Mouse (Mus musculus) spleen, adult 12 weeks (tissue): Measurements from ENCODE around the gene Vmn1r18.
"Not testable (repeated sequence)": the region's sequence is repeated elsewhere in the genome, so short reads cannot be mapped to it uniquely, and the experiment has no call there.

Source experiments
- DNase-seq: peaks from one replicate; pipeline ENCODE4 v3.0.0; 2022; ENCODE audit warnings: low spot score

Gene Vmn1r18

DNA sequence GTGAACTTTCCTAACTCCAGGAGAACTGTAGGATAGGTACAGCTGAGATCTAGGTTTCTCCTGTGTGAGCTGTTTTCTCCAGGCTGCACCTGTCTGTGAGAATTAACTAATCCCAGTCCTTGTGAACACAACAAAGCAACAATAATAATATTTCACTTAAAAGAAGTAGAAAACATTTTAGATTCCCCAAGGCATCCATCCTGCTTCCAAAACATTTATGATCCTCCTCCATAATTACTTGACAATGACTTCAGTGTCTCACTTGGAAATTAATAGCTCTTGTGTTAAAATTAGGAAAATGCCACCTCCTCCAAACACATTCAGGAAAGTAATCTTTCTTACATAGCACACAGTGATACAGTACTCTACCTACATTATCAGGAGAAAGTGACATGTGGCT lies at the start of gene Vmn1r18:
Vmn1r18 (minus strand) TSS at position 101 of the 400 bp plus-strand sequence.
- DNase-seq = no peak

DNA sequence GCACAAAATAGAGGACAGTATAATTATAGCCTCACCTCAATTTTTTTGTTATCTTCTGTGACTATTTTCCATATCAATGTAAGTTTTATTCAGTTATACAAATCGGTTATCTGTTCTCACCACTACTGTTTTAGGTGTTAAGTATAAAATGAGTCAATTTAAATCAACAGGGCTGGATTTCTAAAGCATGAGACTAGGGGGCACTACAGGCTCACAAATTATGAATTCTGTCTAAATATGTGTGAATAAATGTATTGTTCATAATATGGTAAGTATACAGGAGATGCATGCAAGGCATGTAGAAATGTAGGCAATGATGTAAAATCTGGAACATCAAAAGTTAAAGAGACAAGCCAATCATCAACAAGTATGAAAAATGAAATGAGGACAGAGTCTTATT lies 35.6 kb upstream of the Vmn1r18 start:
- no peak for DNase-seq

DNA sequence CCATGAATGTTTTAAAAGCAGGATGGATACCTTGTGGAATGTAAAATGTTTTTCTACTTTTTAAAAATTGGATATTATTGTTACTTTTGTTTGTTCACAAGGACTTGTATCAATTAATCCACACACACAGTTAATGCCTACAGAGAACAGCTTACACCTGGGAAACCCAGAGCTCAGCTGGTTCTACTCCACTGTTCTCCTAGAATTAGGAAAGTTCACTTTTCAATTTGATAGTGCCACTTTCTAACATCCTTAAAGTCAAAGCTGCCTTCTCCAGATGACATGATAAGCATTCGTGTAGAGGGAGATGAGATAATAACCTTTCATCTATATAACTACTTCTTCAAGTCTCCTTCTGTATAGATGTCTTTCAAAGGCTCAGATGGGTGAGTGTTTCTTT lies 33.0 kb upstream of the Vmn1r18 start, which contains the start of gene Vmn1r20:
Vmn1r20 (plus strand) TSS at position 301 of the 400 bp plus-strand sequence.
- DNase-seq = no peak

DNA sequence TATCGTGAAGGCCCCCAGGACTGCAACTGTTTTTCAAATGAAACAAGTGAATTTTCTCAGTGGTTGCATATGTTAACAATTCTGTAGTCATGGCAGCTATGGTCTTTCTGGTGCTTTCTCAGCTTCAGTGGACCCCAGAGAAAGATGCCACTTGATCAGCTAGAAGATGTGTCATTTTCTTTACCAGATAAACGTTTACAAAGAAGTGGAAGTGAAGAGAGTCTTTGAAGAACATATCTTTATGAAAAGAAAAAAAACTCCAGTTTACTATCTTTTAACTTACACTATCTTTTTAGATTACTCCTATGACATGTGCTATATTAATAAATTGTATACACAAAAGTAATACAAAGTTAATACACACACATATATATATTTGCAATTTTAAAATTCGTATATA lies 7.9 kb upstream of the Vmn1r18 start, which contains the start of gene Vmn1r19:
Vmn1r19 (plus strand) TSS at position 301 of the 400 bp plus-strand sequence.
- not testable (repeated sequence) for DNase-seq

GRCm38 (mm10) chr6:57367496-57367895 lies 28.1 kb downstream of the Vmn1r18 start:
- no peak for DNase-seq

DNA sequence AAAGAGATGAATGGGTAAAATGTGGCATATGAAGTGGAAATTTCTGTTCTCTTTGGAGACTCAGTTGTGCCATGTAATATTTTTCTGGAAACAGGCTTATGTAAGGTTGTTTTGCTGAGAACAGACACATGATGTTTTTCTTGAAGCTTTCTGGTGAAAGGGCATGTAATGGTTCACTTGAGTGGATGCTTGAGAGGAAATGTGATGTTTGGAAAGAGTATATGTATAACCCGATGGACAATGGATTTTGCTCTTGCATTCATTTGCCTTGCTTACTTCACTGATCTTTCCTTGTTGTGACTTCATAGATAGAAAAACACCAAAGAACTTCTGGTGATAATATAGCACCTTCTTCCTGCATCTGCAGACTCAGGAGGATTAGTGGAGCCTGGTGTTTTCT lies 29.7 kb downstream of the Vmn1r18 start:
- not testable (repeated sequence) for DNase-seq

GRCm38 (mm10) chr6:57363627-57364026 lies 32.0 kb downstream of the Vmn1r18 start, which contains the start of gene Vmn1r17:
Gene Vmn1r17 (minus strand): TSS chr6:57363727.
- no peak for DNase-seq

- DNase-seq = no peak
Measured at GRCm38 (mm10) chr6:57356864-57357263, 38.7 kb downstream of the Vmn1r18 start.

GRCm38 (mm10) chr6:57329394-57329793 lies 66.2 kb downstream of the Vmn1r18 start, which contains the start of gene Vmn1r16:
Gene Vmn1r16 (minus strand): TSS chr6:57329494.
- no peak for DNase-seq
